Mouse (Mus musculus) c-Kit-positive CD71-positive TER-119-negative erythroid progenitor cells, embryonic 14.5 days (primary cell): ENCODE measurements at regions not wholly inside any gene's neighbourhood (a gene's known extent, or its start where the extent isn't known, plus 50 kb on each side); places are given as distances from the start of the nearest gene placed in this dataset.
"Not testable (repeated sequence)": the region's sequence is repeated elsewhere in the genome, so short reads cannot be mapped to it uniquely, and the experiment has no call there.

Experiments used
- DNase-seq: peaks from one replicate; pipeline ENCODE4 v3.0.0-alpha.2; 2013; ENCODE audit warnings: low read depth

DNA sequence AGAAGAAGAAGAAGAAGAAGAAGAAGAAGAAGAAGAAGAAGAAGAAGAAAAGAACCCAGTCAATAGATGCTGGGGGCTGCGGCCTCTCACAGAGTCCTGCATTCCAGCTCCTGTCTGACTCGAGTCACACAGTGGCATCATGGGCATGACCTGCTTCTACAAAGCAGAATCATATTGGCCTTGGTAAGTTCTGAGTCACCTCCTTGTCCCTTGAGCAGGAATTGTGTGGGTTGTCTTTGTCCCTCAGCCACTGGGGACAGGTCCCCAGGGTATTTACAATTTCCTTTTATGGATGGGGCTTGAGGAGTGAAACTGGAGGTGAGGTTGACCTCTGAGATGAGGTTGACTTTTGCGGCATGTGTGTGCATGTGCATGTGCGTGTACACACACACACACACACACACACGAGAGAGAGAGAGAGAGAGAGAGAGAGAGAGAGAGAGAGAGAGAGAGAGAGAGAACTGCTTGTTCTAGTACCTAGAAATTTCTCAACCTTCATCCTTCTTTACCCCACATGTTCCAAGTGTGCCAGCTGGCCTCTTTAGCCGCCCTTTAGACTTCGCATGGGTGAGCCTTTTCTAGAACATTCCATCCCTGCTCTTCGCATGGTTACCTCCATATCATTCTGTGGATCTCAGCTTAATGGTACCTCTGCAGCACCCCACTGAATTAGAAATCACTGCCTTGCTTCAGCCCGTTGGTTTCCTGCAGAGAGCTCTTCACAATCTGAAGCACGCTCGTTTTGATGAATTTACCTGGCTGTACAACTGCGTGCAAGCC lies 283.2 kb downstream of the 4933412E24Rik start:
- no peak for DNase-seq

DNA sequence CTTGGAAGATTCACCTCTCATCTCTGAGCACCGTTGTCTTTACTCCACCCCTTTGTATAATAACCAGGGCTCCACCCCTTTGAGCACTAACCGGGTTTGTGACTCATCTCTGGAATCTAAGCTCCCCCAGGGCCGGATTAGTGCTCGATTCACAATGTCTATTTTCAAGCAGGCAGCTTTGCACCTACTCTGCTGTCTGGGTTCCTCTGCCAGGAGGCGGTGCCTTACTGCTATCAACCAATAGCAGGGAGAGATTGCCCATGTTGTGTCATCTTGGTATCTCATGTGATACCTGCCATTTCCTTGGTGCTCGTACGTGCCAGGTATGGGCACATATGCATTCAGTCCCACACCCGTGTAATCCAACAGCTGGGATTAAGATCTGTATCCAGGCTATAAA lies 285.3 kb downstream of the 4933412E24Rik start:
- no peak for DNase-seq

- no peak for DNase-seq
Observed at GRCm38 (mm10) chr15:59728817-59729560, 287.4 kb downstream of the 4933412E24Rik start.

DNA sequence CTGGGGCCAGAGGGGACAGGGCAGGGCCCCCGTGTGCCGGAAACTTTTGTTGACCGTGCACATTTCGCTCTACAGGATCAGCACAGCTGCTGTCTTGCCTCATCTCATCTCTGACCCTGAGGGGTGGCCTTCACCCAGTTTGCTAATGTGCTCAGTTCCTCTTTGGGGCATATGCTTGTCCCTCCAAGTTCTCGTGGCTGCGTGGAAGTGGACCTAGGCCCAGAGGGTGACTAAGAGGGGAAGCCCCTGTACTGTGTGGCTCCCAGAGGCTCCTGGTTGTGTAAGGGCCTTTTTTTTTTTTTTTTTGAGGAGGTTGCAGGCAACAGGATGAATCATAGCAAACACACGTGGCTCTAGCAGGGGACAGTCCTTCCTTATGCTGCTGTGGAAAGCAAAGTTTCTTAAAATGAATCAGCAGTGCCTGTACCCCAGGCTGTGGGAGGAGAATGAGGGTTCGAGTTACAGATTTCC lies 288.2 kb downstream of the 4933412E24Rik start:
- DNase-seq: no peak

- no peak for DNase-seq
Observed at GRCm38 (mm10) chr15:59725881-59726280, 290.5 kb downstream of the 4933412E24Rik start.

DNA sequence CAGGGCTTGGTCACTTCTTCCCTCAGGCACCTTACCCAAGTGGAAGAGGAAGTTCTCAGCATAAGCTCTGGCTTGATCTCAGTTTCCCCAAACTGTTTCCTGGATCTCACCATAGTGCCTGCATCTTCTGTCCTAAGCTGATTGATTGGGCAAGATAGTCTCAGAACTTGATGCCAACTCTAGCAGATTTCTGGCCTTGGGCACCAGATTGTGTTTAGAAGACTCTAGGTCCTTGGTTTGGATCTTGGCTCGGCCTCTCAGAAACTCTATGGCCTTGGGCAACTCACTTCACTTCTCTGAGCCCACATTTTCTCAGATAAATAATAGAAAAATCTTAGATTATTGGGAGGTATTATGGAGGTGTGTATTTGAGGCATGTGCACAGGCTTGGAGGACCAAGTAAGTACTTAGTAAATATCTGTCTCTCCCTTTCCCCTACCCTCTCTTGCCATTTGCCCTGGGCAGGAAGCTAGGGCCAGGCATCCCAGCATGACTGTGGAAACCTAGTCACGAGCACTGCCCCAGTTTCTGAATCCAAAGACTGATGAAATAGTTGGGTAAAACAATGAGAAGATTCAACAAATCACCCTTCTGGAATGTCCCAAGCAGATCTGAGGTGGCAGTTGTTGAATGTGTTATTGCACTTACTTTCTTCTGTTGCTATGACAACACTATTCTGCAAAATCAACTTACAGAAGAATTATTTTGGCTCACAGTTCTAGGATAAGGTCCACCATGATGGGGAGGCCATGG lies 293.6 kb downstream of the 4933412E24Rik start:
- no peak for DNase-seq

GRCm38 (mm10) chr15:59721420-59721819 lies 295.0 kb downstream of the 4933412E24Rik start:
- DNase-seq: no peak

GRCm38 (mm10) chr15:59721018-59721417 lies 295.4 kb downstream of the 4933412E24Rik start:
- DNase-seq: no peak

DNA sequence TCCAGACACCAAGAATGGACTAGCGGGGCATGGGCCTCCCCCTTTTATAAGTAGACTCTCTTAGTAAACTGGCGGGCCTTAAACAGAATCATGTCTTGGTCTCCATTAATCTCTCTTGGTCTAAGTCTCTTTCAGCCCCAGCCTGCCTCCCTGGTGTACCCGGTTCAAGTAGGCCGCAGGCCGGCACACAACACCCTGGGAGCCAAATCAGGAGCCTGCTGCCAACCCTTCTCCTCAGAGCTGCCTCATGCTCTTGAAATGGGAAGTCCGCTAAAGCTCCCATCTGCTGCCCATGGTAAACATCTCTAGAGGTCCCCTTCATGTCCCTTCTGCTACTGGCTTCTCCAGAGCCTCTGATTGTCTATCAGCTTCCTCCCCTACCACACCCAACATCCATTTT lies 296.3 kb downstream of the 4933412E24Rik start:
- DNase-seq: no peak

DNA sequence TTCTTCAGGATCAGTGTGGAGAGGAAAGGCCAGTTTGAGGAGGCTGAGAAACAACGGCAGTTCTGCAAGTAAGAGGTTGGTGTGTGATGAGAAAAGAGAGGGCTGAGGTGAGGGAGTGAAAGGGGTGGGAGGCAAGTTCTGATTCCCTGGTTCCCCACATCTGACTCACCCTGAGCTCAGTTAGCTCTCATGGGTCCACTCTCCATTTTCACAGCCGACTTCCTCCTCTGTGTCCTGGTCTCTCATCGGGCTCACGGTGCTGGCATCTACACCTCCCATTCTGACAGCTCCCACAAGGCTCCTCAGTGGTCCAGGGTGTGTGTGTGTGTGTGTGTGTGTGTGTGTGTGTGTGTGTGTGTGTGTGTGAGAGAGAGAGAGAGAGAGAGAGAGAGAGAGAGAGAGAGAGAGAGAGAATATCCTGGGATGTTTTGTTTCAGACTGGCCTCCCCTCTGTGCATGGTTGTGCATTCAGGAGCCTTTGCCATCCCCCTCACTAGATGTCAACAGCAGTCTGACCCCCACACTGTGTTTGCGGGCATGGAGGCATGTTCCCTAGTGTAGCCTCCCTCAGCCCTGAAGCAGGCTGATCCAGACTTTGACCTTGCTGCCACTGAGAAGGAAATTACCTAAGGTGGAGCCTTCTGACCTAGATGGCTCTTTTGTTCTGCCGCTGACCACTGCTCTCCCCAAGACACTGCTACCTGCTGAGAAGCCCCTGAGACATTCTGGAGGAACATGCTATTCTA lies 296.9 kb downstream of the 4933412E24Rik start:
- DNase-seq: not testable (repeated sequence)

GRCm38 (mm10) chr15:59716872-59717271 lies 299.5 kb downstream of the 4933412E24Rik start:
- DNase-seq: no peak

- no peak for DNase-seq
Observed at GRCm38 (mm10) chr15:59715951-59716350, 300.5 kb downstream of the 4933412E24Rik start.

- DNase-seq: no peak
Observed at GRCm38 (mm10) chr15:59713965-59714739, 302.3 kb downstream of the 4933412E24Rik start.

GRCm38 (mm10) chr15:59712077-59712752 lies 304.2 kb downstream of the 4933412E24Rik start:
- DNase-seq: no peak

- no peak for DNase-seq
Observed at GRCm38 (mm10) chr15:59709925-59710324, 306.5 kb downstream of the 4933412E24Rik start.

DNA sequence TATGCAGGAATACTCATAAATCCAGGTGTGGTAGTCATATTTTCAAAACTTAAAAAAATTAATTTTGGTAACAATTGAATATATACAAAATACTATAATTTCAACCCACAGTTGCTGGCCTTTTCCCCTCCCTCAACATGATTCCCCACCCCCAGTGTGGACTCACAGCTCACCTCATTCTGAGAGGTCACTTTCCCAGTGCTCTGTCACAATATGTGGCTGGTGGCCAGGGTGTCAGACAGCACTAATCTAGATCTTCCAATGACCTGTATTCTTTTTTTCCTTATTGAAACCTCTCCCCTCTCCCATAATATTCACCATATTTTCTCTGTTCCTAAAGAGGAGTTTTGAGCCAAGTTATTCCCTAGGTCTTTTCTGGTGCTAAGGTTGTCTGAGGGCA lies 308.0 kb downstream of the 4933412E24Rik start:
- DNase-seq: no peak

DNA sequence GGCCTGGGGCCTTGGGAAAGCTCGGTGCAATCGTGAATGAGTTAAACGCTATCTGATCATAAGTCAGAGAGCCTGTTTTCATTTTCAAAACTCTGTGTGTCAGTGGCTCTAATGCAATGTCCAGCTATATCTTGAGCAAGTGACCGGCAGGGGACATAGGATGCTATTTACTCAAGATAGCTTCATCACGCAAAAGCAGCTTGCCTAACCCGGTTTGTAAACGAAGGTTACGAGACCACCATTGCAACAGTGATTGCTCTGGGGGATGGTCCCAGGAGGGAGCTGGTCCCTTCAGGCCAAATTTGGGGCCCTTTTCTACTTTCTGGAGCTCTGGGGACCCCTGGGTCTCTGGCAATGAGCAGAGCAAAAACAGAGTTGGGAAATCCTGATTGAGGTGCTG lies 309.3 kb downstream of the 4933412E24Rik start:
- no peak for DNase-seq
